Mouse (Mus musculus) adrenal gland, postnatal 14 days (tissue): ENCODE measurements around the gene Rpusd4. TPM values are rescaled to one million over a fixed set of nuclear protein-coding genes. Genes with fewer than 3 reads are reported as not detected.

Experiments
- DNase-seq: peaks from one replicate; pipeline ENCODE4 v3.0.0; 2021; ENCODE audit warnings: mixed read lengths
- total RNA-seq: library from RNA; stranded (reverse); gene quantifications from 2 replicates; pipeline ENCODE4 v1.2.3, GENCODE M21; 2021

Rpusd4 gene
- total RNA-seq, 1 experiment from 2014 or later = 14.9 TPM

DNA sequence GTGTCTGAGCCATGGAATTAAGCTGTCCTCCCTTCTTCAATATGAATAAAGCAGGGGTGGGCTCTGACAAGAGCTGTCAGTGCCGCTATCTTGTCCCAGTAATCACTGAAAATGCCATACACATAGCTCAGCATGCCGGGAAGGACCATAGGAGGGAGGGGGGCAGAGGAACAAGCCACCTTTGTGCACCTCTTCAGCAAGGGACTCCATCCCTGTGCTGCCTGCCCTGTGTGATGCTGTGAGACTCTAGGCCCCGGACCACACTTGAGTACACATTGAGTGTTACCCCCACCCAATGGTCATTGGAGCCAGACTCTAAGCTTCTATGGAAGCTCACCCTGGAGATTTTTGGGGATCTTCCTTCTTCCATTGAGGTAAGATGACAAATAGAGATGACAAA, 18.7 kb downstream of the Rpusd4 start:
- DNase-seq = no peak

DNA sequence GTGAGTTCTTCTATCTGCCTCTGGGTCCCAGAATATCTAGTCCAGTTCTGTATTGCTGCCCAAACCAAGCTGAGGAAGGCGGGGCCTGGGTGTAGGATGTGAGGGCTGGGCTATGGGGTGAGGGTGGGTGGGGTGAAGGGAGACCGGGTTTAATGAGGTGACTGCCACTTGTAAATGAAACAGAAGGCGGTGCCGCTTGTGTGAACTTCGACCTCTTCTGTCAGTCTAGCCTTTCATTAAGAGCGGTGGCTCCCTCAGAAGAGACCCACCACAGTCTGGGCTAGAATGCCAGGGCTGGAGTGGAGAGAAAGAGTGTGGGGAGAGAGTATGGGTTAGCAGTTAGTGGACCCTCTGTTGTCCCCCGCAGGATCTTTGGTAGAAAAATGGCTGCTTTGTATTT, 22.3 kb downstream of the Rpusd4 start:
- DNase-seq = no peak

GRCm38 (mm10) chr9:35290417-35290816, 22.8 kb downstream of the Rpusd4 start:
- no peak for DNase-seq

DNA sequence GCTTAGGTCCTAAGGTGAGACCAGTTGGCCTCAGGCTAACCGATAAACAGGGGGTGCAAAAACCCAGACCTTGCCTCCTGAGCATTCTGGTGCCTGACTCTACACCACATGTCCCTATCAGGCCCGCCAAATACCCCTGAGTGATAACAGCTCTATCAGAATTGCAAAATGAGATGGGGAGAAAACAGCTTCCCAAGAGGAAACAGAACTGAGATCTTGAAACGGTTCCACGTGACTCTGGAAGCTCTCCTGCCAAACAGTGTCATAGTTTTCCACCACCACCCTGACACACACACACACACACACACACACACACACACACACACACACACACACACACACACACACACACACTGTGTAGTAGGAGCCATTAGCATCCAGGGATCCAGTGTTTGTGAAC, 23.3 kb downstream of the Rpusd4 start:
- DNase-seq = no peak

DNA sequence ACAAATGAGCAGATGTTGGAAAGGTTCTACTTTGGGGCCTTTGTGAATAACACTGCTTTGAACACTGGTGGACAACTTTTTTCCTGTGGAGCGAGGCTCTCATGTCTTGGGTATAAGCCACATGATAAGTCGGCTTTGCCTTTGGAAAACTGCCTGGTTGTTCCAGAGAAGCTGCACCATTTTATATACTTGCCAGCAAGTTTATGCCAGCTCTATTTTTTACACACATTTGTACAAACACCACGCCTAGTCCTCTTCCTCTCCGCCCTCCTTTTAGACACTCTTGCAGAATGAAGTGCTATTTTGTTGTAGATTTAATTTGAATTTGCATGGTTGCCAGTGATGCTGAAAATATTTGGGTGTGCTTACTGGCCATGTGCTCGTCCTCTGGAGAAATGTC, 25.8 kb downstream of the Rpusd4 start:
- no peak for DNase-seq

GRCm38 (mm10) chr9:35297791-35298190, 30.1 kb downstream of the Rpusd4 start:
- DNase-seq = no peak

DNA sequence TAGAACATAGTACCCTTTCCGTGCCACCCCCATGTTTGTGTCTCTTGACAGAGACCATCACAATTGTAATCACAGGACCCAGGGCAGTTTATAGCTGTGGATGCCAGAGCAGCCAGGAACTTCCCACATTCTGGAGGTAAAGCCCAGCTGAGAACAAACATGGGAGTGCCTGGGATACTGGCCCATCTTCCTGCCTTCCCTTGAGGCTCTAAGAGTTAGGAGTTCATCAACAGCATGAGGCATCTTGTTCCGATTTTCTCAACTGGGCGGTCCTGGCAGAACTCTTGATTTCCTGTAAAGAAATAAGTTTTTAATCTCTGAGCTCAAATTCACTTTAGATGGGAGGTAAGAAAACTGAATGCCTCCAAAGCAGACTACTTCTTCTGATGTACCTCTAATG, 34.5 kb downstream of the Rpusd4 start:
- no peak for DNase-seq

DNA sequence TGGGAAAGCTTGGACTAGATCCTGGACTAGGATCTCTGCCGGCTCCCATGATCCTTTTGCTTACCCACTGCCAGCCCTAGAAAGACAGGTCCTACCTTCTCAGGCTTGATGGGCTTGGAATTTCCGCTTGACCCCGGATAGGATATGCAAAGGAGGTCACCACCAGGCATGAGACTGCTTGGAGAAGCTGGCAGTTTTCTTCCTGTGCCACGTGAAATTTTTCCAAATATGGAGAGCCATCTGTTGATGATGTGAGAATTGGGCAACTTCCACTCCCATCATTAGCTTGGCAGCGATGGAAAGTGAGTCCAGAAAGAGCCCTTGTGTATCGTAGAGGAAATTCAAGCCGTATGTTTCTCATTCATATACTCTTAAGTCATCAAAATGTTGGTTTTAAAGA, 39.8 kb downstream of the Rpusd4 start:
- no peak for DNase-seq

DNA sequence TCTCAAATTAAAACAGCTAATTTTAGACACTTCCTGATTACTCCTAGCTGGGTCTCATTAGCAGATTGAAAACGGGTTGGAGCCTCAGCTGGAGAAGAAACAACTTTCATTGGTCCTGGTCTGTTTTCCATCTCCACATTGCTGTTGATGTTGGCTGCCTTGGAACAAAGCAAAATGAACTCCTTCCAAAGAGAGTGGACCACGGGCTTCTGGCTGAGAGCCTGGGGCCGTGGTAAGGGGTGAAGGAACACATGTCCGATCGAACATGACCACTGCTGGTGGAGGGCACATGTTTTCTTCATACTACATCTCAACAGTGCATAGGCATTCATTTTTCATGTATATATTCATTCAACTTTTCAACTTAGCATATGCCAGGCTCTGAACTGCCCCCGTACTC, 42.7 kb downstream of the Rpusd4 start:
- DNase-seq = no peak

DNA sequence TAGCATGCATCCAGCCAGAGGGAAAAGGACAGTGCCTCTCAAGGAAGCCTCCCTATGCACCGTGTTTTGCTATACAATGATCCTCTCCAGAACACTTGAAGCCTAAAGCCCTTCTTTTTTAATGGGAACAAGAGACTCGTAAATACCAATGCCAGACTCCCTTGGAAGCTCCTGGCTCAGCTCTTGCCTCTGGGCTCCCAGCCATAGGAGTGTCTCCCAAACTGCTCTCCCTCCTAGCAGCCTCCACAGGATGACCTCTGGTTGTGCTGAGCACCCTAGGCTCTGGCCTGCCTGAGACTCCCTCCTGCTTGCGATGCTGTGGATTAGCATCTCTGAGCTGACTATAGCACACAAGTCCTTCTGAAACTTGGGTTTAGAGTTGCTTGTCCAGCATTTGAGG, 44.9 kb downstream of the Rpusd4 start:
- peak; percentile 59 for DNase-seq

GRCm38 (mm10) chr9:35313601-35314000, 45.9 kb downstream of the Rpusd4 start:
- DNase-seq = no peak

- no peak for DNase-seq
These were observed 46.6 kb downstream of the Rpusd4 start for GRCm38 (mm10) chr9:35314254-35314653.

DNA sequence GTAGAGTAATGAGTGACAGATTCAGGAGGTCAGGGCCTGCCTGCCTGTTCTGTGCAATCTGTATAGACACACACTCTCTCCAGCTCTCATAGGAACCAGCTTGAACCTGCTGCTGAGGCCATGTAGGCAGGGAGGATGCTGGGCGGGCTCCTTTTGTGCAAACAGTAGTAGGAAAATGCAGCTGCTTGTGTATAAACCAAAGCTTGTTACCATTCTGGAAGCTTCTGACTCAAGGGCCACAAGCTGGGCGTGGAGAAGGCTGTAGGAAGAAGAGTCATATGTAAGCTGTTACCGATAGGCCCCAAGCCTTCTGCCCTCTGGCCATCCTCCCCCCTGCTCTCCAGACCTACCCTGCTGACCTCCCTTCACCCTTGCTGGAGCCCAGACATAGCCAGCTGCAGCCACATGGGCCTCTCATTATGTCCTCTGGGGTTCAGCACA, 49.1 kb downstream of the Rpusd4 start:
- no peak for DNase-seq

DNA sequence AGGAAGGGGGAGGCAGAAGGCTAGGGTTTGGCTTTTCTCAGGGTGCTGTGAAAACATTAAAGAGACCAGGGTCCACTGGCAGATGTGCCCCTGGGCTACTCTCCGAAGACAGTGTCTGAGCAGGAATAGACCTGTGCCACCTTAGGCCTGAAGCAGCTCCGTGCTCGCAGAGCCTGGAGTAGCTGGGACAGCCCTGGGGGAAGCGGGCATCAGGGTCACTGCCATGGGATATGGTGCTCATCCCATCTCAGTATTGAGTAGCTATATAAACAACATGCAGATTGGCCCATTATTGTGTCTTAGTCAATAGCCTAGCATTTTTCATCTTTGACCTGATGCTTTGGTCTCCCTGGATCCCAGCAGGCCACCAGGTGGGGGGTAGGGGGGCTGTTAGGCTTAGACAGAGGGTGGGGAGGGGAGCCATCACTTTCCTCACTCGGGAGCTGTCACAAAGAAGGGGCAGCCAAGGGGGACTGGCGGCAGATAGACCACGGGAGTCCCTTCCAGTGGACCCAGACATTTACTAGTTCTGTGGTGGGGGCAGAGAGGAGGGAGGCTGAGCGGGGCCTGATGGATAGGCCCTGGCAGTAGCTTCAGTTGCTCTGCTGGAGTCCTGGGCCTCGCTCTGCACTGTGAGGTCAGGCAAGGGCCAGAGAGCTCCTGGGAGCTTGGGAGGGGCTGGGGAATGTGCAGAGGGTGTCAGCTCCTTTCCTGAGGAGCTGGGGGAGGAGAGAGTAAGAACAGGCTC, 49.7 kb downstream of the Rpusd4 start:
- DNase-seq = no peak

DNA sequence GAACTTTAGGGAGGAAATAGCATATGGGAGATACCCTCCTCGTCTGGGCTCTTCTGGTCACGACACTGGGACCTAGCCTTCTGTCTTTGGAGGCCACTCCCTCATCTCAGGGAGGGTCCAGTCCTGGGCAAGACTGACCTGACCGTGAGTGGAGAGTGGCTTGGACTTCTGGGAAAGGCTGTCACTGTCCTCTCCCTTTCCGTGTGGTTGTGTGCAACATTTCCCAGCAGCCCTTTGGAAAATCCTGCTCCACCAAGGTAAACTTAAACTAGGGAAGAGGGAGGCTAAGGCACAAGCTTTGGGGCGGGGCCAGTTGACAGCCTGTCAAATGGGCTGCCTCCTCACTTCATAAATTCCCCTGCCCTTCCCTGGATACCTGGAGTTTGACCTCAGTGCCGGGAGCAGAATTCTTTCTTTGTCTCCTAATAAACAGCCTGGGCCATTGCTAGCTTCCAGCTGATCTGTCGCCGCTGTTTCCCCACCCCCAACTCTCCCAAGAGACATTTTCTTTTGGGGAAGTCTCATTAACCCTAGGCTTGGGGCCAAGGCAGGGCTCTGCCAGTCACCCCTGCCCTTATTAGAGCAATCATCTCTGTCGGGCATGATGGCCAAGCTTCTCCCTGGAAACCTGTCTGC, 51.0 kb downstream of the Rpusd4 start:
- peak; percentile 69 for DNase-seq

DNA sequence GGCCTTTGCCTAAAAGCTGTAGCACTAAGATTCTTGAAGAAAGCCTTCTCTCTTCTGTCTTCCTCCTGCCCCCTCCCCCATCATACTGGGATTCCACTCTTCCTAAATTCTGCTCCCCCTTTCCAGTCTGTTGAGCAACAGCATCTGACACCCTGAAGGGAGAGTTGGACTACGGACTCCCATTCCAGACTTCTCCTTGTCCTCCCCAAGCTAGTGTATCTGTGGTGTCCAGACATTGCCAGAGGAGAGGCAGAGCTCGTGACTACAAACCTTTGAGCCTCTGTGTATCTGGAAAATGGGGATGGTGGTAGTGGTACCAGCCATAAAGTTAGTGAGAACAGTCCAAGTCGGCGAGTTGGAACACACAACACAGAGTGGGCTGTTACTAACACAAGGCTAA, 52.6 kb downstream of the Rpusd4 start:
- no peak for DNase-seq

DNA sequence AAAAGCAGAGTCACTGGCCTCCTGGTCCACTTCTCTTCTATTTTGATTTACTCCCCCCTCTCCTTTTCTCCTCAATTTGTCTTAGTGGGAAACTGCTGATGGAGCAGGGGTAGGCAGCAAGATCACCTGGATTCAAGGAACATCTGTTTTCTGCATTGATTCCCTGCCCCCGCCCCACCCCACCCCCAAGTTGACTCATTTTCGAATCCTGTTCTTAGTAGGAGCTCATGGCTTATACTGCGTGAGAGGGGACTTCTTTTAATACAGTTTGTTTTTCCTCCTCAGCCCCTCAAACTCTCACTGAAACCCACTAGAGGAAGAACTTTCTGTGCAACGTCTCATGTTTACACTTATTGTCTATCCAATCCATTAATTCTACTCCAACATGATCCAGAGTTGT, 56.3 kb downstream of the Rpusd4 start:
- no peak for DNase-seq

DNA sequence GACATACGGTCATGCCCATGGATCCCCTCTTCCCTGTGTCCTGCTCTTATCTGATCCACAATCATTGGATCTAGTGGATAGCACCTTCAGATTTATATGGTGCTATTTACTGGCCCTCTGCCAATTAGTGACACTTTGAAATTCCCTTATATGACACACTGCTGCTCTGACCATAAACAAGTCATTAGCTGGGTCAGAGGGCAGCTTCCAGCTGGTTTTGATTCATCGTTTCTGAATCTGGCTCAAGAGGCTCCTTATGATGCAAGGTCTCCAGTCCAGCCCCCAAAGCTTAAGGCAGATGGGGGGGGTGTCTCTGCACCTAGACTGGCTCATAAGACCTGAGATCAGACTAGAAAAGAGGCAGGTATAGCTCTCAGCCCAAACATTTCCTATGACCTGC, 56.9 kb downstream of the Rpusd4 start:
- DNase-seq = no peak

DNA sequence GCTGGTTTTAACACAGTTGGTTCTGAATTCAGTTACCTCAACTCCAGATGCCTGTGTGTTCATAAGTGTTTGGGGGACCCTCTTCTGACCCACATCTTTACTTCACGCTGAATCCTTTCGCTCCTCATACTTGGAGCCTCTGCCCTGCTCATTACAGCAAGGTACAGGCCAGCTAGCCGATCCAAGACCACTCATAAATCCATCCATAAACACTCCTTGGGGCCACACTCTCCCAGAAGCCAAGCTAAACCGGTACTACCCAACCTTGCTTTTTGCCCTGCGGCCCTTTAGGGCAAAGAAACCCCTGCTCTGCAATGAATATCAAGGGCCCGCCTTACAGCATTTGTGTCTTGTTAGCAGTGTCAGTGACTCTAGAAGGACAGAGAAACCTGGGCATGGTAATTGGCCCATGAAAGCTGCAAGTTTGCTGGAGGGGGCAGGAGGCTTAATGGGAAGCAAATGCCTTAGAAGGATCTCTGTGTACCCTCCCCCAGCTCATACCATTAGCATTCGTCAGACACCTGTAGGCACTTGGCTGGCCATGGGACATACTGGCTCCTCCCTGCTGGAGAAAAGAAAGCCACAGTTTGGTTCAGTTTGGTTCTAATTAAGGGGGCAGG, 59.1 kb downstream of the Rpusd4 start:
- no peak for DNase-seq
